Mouse (Mus musculus) liver, adult 10 weeks (tissue): Measurements from ENCODE around the gene Ttc3. TPM values are rescaled to one million over a fixed set of nuclear protein-coding genes. Genes with fewer than 3 reads are reported as not detected.

Experiments used
- polyA plus RNA-seq: library from polyadenylated mRNA; stranded (reverse); fragments of 350-450 nt; fragmentation: Illumina TruSeq; extraction: RNeasy Lipid Tissue Mini Kit (QIAGEN cat#74804); gene quantifications from one replicate; pipeline ENCODE4 v1.2.3, GENCODE M21; 2014; ENCODE audit warnings: low read depth, low replicate concordance

Ttc3 gene
- 20.6 TPM for polyA plus RNA-seq

DNA sequence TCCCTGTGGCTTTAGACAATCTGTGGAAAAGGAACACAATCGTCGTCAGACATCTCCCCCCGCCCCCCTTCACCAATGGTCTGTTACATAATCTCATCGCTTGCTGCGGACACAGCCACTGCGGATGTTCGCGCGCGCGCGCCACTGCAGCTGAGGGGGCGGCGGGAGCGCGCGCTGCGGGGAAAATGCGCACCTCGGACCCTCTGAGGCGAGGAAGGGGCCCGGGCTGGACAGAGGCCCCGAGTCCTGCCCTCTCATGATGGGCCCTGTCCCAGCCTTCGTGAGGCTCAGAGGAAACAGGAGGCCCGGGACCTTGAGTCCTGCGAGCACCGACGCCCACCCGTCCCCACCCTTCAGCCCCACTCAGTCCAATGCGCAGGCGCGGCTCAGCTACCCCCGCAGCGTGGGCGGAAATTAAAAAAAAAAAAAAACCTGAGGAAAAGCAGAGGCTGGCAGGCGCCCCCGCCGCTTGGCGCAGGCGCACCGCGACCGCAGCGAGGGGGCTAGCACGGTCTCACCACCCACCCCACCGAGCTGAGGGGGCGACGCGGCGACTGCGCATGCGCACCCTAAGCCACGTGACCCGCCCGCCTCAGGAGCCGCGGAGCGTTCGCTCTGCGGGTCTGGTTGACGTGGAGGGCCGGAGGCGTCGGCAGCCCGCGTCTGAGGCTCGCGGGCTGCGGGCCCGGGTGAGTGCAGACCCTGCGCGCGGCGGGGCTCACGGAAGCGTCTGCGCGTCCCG, at the start of gene Ttc3:
Gene Ttc3 (plus strand): TSS at position 446 of the 742 bp plus-strand sequence.

DNA sequence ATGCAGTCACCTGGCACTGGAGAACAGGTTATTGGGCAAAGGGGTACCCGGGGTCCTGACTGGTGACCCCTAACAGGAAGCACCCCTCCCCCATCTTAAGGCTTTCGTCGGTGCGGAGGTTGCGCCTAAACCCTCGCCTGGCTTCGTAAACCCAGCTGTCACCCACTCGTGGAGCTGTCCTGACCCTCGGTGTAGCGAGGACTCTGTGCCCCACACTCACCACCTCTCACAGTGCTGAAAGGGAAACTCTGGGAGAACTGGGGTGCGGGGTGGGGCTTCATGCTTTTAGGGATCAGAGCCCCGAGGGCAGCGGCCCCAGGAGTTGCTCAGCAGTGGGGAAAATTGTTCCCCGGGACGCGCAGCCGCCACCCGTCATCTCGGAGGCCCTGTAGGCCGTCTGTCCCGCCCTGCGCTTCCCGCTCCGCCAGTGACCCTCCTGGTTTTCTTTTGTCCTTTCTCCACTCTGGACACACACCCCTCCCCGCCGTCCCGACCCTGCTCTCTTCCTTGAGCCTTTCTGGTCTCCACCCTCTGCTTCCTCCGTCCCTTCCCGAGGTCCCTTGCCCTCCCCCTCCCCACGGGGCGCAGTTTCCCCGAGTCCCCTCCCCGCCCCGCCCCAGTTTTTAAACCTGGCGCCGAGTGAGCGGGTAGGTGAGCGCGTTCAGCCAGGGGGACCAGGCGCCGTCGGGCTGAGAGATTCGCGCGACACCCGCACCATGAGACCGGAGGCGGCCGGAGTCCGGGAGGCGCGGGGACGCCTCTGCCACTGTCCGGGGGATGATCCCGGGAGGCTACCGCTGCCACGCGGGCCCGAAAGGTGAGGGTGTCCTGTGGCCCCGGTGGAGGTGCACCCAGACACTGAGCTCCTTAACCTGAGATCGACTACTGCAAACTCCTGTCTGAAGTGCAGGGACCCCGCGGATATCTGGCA, 42.4 kb upstream of the Ttc3 start, which contains the start of gene Ripply3:
Gene Ripply3 (plus strand): TSS at position 640 of the 931 bp plus-strand sequence.

DNA sequence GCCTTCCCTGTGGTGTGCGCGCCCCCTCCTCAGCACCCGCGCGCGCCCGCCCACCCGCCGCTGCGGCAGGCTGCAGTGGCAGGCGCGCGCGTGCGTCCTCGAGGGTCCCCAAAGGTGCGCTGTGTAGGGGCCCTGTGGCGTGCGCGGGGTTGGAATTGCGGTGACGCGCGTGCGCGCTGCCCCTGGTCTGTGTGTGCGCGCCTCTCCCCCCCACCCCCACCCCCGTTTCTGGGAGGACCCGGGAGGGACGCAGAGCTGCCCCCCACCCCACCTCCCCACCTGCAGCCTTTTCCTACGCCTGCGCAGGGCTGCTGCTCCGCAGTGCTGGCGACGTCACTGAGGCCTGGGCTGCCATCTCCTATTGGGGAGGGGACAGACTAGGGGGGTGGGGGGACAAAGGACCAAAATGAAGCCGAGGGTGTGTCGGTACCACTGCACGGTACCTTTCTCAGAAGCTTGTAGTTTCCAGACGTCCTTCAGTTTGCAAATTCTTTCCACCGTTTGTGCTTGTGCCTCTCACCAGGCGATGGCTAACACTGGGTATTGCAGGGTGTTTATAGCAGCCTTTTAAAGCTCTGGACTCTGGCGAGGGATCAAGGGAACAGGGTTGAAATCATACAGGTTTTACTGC, 998 bp downstream of the Ttc3 start, which contains the start of gene Pigp:
Gene Pigp (minus strand): TSS at position 542 of the 631 bp plus-strand sequence.

Other genes with a start within 250 kb of the Ttc3 start
- 5.2 TPM for gene Hlcs, start 57.0 kb upstream of the Ttc3 start, polyA plus RNA-seq
- 2.2 TPM for gene Ripply3, start 42.2 kb upstream of the Ttc3 start, polyA plus RNA-seq
- gene Pigp, start 1.2 kb downstream of the Ttc3 start, polyA plus RNA-seq = 127 TPM
- 13.3 TPM for gene Vps26c, start 156.2 kb downstream of the Ttc3 start, polyA plus RNA-seq
- 12.7 TPM for gene Dyrk1a, start 199.4 kb downstream of the Ttc3 start, polyA plus RNA-seq